Mouse (Mus musculus) ES-E14 (cell line): ENCODE data around the gene Ifitm1. TPM values are rescaled to one million over a fixed set of nuclear protein-coding genes. Genes with fewer than 3 reads are reported as not detected.

Experiments
- DNase-seq: peaks from one replicate; pipeline ENCODE4 v3.0.0-alpha.2; 2013; ENCODE audit warnings: low read depth, low spot score
- H3K27ac ChIP-seq: 2 replicates; pipeline ENCODE4 v1.5.1; 2012; ENCODE audit warnings: low read depth, mild to moderate bottlenecking, low read length, moderate library complexity, mixed read lengths; ENCODE audit not compliant: poor library complexity, insufficient read depth, severe bottlenecking
- H3K36me3 ChIP-seq: 2 replicates; pipeline ENCODE4 v1.6.1; 2012; ENCODE audit warnings: mild to moderate bottlenecking, low read length, moderate library complexity, mixed read lengths; ENCODE audit not compliant: control insufficient read depth, poor library complexity, insufficient read depth, severe bottlenecking
- H3K4me1 ChIP-seq, 2 experiments: fragments of 150-350 bp in 1 of 2; sonication (generic) in 1 of 2; 2 replicates each; pipeline ENCODE4 v1.6.1; 2012; ENCODE audit warnings: low read length in 2 of 2, mild to moderate bottlenecking in 1 of 2, mixed read lengths in 1 of 2; ENCODE audit not compliant: control insufficient read depth in 2 of 2, insufficient read depth in 2 of 2, poor library complexity in 1 of 2
- H3K4me3 ChIP-seq, 2 experiments: fragments of 150-350 bp in 1 of 2; sonication (generic) in 1 of 2; 2 replicates each; pipeline ENCODE4 v1.5.1; 2012; ENCODE audit warnings: low read length in 2 of 2, low read depth in 1 of 2, mild to moderate bottlenecking in 1 of 2, mixed read lengths in 1 of 2; ENCODE audit not compliant: insufficient read depth in 1 of 2, poor library complexity in 1 of 2, severe bottlenecking in 1 of 2
- H3K9ac ChIP-seq: 2 replicates; pipeline ENCODE4 v1.6.1; 2012; ENCODE audit warnings: low read depth, mild to moderate bottlenecking, low read length, mixed read lengths; ENCODE audit not compliant: poor library complexity, insufficient read depth, severe bottlenecking
- H3K9me3 ChIP-seq: fragments of 150-350 bp; sonication (generic); 2 replicates; pipeline ENCODE4 v1.6.1; 2012; ENCODE audit warnings: low read depth, mild to moderate bottlenecking, low read length; ENCODE audit not compliant: control insufficient read depth, insufficient read depth
- CHD2 ChIP-seq: IDR thresholded peaks from 2 replicates; pipeline ENCODE4 v1.6.1; 2014; ENCODE audit warnings: mild to moderate bottlenecking, low read depth, low read length, inconsistent platforms
- HCFC1 ChIP-seq: IDR thresholded peaks from 2 replicates; pipeline ENCODE4 v1.6.1; 2012; ENCODE audit warnings: low read length, inconsistent platforms, borderline replicate concordance; ENCODE audit not compliant: insufficient read depth
- MAFK ChIP-seq: IDR thresholded peaks from 2 replicates; pipeline ENCODE4 v1.6.1; 2014; ENCODE audit warnings: mild to moderate bottlenecking, low read depth, low read length, inconsistent platforms; ENCODE audit not compliant: insufficient read depth
- ZC3H11A ChIP-seq: IDR thresholded peaks from 2 replicates; pipeline ENCODE4 v1.6.1; 2012; ENCODE audit warnings: low read depth, mild to moderate bottlenecking, inconsistent platforms, low read length, borderline replicate concordance
- ZNF384 ChIP-seq: IDR thresholded peaks from 2 replicates; pipeline ENCODE4 v1.6.1; 2012; ENCODE audit warnings: low read depth, low read length, inconsistent platforms
- in situ Hi-C, 2 experiments: fragments of 600-800 bp; cut with MboI; formaldehyde crosslinking; loops; one replicate each; pipeline ENCODE4 v1.15.1; 2025; ENCODE audit warnings: low sequenced_read_pairs in 2 of 2, inconsistent platforms in 1 of 2; ENCODE audit not compliant: unreplicated experiment in 2 of 2
- total RNA-seq: library from RNA; depleted of rRNA; stranded (reverse); fragments of 300-350 nt; gene quantifications from 2 replicates; pipeline ENCODE4 v1.2.3, GENCODE M21; 2012

Ifitm1 gene
- total RNA-seq, 1 experiment: 274 TPM

DNA sequence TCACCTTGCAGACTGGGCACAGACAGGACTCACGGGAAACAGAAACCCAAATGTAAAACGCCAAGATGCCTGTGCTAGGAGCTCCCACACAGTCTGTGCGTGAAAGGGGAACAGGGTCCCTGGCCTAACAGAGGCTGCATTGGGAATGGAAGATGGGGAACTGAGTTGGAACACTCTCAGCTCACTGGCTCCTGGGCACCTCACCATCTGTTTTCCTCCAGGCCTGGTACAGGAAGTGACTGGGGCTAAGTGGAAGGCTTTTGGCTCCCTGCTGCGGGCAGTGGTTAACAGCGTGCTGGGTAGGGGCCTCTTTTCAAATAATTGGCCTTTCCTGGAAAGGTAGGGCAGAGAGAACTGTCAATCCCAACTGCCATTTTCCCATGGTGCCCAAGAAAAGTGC lies 23.6 kb downstream of the Ifitm1 start:
- TF ChIP-seq ZC3H11A (no peak), HCFC1 (no peak), CHD2 (no peak), MAFK (no peak), ZNF384 (no peak)
- Histone ChIP-seq H3K9me3 (no peaks in the 10 kb centered on the region), H3K27ac (no peak overlapping the region; the same call in 1 of the 2 replicates), H3K9ac (peak overlapping the region; percentile 36; the same call in 1 of the 2 replicates), H3K4me3 (no peak overlapping the region), H3K4me1 (peaks cover 7 to 33% of the 10 kb centered on the region in 2 experiments), H3K36me3 (no peaks in the 10 kb centered on the region)
- in situ Hi-C loops: no loop called here
- DNase-seq: no peak

DNA sequence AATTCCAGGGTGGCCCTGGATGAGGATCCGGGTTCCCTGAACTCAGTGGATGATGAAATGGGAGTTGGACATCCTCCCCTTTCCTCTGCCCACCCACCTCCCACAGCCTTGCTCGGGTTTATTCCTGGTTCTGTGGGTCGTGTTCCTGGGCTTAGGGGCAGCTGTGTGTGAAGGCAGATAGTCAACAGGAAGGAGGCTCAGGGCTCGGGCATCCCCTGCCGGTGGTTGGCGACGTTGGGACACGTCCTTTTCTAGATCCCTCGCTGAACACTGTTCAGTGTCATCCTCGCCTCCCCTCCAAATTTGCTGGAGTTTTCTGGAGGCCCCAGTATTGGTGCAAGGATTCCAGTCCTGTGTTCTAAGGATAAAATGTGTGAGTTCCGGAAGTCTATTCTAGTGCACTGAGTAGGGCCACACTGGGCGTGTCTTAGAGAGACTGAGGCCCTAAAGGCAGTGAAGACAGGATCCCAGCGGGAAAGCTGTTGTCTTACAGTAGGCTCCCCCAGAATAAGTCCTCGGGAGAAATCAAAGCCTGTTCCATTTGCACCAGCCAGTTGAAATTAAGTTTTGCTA lies 24.2 kb downstream of the Ifitm1 start:
- Histone ChIP-seq H3K27ac (no peak overlapping the region; the same call in 1 of the 2 replicates), H3K4me1 (peaks cover 7 to 33% of the 10 kb centered on the region in 2 experiments), H3K9ac (peak overlapping the region; percentile 36; the same call in 1 of the 2 replicates), H3K36me3 (no peaks in the 10 kb centered on the region), H3K9me3 (no peaks in the 10 kb centered on the region), H3K4me3 (no peak overlapping the region)
- in situ Hi-C loops: no loop called here
- DNase-seq: no peak
- no peak for TF ChIP-seq ZC3H11A
- TF ChIP-seq HCFC1: no peak
- TF ChIP-seq ZNF384: no peak
- no peak for TF ChIP-seq CHD2
- TF ChIP-seq MAFK: no peak

DNA sequence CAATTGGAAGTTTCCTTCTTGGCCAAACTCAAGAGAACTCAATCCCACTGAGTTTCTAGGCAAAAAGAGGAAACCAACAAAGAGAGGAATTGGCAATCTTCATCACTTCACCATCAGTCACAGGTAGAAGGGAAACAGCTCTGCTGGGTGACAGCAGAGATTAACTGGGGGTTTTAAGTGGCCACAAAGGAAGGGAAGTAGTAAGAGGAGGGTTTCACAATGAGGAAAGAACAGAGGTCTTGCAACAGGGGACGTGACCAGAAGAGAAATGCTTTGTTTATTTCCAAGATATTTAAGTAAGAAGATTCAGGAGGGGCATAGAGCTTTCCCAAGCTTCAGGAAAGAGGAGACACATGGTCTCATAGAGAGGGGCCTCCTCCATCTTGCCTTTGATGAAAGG lies 30.8 kb downstream of the Ifitm1 start:
- Histone ChIP-seq H3K4me3 (no peak overlapping the region), H3K36me3 (no peaks in the 10 kb centered on the region), H3K9ac (no peak overlapping the region), H3K9me3 (no peaks in the 10 kb centered on the region), H3K4me1 (peaks cover 0 to 8% of the 10 kb centered on the region in 2 experiments; a peak in 2 of 4 replicates), H3K27ac (no peak overlapping the region)
- DNase-seq: no peak
- no peak for TF ChIP-seq ZNF384
- no peak for TF ChIP-seq CHD2
- no peak for TF ChIP-seq HCFC1
- no peak for TF ChIP-seq MAFK
- TF ChIP-seq ZC3H11A: no peak
- in situ Hi-C loops: no loop called here

DNA sequence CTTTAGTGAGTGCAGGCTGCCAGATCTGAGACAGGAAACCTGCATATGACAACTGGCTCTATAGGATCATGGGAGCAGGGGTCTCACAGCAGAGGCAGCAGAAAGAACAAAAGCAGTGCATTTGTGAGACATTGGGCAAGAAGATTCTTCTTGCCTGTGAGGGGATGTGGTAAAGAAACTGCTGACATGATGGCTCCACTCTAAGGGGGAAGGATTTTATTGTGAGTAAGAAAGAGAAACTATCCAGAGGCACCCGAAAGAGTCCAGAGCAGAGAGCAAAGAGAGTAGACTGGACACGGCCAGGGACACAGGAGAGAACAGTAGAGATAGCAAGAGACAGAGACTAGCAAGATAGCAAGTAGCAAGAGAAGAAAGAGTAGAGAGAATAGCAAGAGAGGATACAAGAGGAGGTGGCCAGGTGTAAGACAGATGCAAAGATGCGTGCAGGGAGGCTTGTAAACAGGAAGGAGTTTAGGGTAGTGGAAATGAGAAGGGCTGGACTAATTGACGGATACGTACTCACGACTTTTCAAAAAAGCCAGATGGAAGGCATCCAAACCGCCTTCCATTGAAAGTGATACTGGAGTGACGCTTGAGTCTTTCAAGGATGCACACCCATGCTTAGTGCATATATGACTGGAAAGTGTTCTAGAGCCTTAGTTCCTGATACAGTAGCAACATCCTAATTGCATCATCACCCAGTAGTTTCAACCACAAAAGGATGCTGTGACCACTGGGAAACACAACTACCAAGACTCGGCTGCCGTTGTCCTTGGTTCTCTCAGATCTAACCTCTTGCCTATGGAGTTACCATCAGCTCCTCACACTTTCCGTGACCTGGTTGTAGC lies 32.1 kb downstream of the Ifitm1 start:
- Histone ChIP-seq H3K4me3 (no peak overlapping the region), H3K36me3 (no peaks in the 10 kb centered on the region), H3K9me3 (no peaks in the 10 kb centered on the region), H3K4me1 (peaks cover 0 to 6% of the 10 kb centered on the region in 2 experiments; a peak in 2 of 4 replicates), H3K27ac (no peak overlapping the region), H3K9ac (no peak overlapping the region)
- TF ChIP-seq CHD2: no peak
- DNase-seq: no peak
- in situ Hi-C loops: no loop called here
